Mouse (Mus musculus) stomach, embryonic 16.5 days (tissue): ENCODE data around the gene Cd37. TPM values are rescaled to one million over a fixed set of nuclear protein-coding genes. Genes with fewer than 3 reads are reported as not detected.
"Not testable (repeated sequence)": the region's sequence is repeated elsewhere in the genome, so short reads cannot be mapped to it uniquely, and the experiment has no call there.

Source experiments
- ATAC-seq: fragments of 200-750 bp; cut with Nextera tagmentation; 2 replicates; pipeline ENCODE4 v1.8.0; 2017; ENCODE audit warnings: moderate number of reproducible peaks, moderate TSS enrichment; ENCODE audit not compliant: insufficient read depth, low FRiP score
- H3K27ac ChIP-seq: fragments of 300-500 bp; sonication (generic); 2 replicates; pipeline ENCODE4 v1.5.1; 2014; ENCODE audit warnings: low read length
- H3K27me3 ChIP-seq: fragments of 300-500 bp; sonication (generic); 2 replicates; pipeline ENCODE4 v1.6.1; 2014; ENCODE audit warnings: low read length, control low read depth, mixed read lengths; ENCODE audit not compliant: control insufficient read depth, insufficient read depth
- H3K36me3 ChIP-seq: fragments of 300-500 bp; sonication (generic); 2 replicates; pipeline ENCODE4 v1.6.1; 2014; ENCODE audit warnings: low read length; ENCODE audit not compliant: control insufficient read depth, insufficient read depth
- H3K4me1 ChIP-seq: fragments of 300-500 bp; sonication (generic); 2 replicates; pipeline ENCODE4 v1.6.1; 2014; ENCODE audit warnings: low read length, control low read depth, mixed read lengths; ENCODE audit not compliant: control insufficient read depth, insufficient read depth
- H3K4me2 ChIP-seq: fragments of 300-500 bp; sonication (generic); 2 replicates; pipeline ENCODE4 v1.6.1; 2014; ENCODE audit warnings: low read depth, low read length, mixed read lengths
- H3K4me3 ChIP-seq: fragments of 300-500 bp; sonication (generic); replicated peaks from 2 replicates; pipeline ENCODE4 v1.5.1; 2014; ENCODE audit warnings: mild to moderate bottlenecking, low read length
- H3K9ac ChIP-seq: fragments of 300-500 bp; sonication (generic); 2 replicates; pipeline ENCODE4 v1.6.1; 2014; ENCODE audit warnings: low read length
- H3K9me3 ChIP-seq: fragments of 300-500 bp; sonication (generic); replicated peaks from 2 replicates; pipeline ENCODE4 v1.6.1; 2016; ENCODE audit warnings: low read length, control low read depth; ENCODE audit not compliant: control insufficient read depth
- WGBS: fragments of 180-500 bp; shearing (Covaris S2); extraction: QIAGEN DNeasy Blood & Tissue Kit; methylation state at CpG from one replicate; pipeline ENCODE4 v1.1.7; 2014; 5-methylcytosine and 5-hydroxymethylcytosine counted together
- polyA plus RNA-seq: library from polyadenylated mRNA; unstranded; fragments of >200 nt; fragmentation: Nextera tagmentation; extraction: Ambion mirVana; gene quantifications from 2 replicates; pipeline ENCODE4 v1.2.1, GENCODE M21; 2015

Gene Cd37
- polyA plus RNA-seq, 1 experiment from 2014 or later = 5.0 TPM

- WGBS = 86% methylated on average over 8 of the region's 8 CpGs
- H3K27me3 ChIP-seq = no peaks in the 10 kb centered on the region
- H3K36me3 ChIP-seq = no peaks in the 10 kb centered on the region
- H3K9me3 ChIP-seq = no peaks in the 10 kb centered on the region
- ATAC-seq = no peak
- H3K9ac ChIP-seq = no peak overlapping the region
- H3K4me1 ChIP-seq = no peaks in the 10 kb centered on the region
- H3K4me2 ChIP-seq = no peak overlapping the region
- H3K4me3 ChIP-seq = no peak overlapping the region
- no peak overlapping the region for H3K27ac ChIP-seq
These were observed 20.4 kb upstream of the Cd37 start for GRCm38 (mm10) chr7:45259281-45259680.

- Histone ChIP-seq H3K9me3 (no peaks in the 10 kb centered on the region), H3K36me3 (no peaks in the 10 kb centered on the region), H3K4me3 (no peak overlapping the region), H3K4me1 (no peaks in the 10 kb centered on the region), H3K4me2 (no peak overlapping the region), H3K27ac (no peak overlapping the region), H3K27me3 (no peaks in the 10 kb centered on the region), H3K9ac (no peak overlapping the region)
- ATAC-seq = no peak
- WGBS = 49% methylated on average over 11 of the region's 11 CpGs
These were observed 18.3 kb upstream of the Cd37 start for GRCm38 (mm10) chr7:45257063-45257840.

GRCm38 (mm10) chr7:45255822-45256221 is 16.9 kb upstream of the Cd37 start:
- not testable (repeated sequence) for H3K4me2 ChIP-seq, H3K9me3 ChIP-seq, ATAC-seq, H3K4me3 ChIP-seq, H3K36me3 ChIP-seq, H3K4me1 ChIP-seq, H3K27me3 ChIP-seq, H3K27ac ChIP-seq, H3K9ac ChIP-seq
- 61% methylated on average over 5 of the region's 7 CpGs for WGBS

- no peaks in the 10 kb centered on the region for H3K27me3 ChIP-seq
These were observed 14.9 kb upstream of the Cd37 start for GRCm38 (mm10) chr7:45253806-45254205.

DNA sequence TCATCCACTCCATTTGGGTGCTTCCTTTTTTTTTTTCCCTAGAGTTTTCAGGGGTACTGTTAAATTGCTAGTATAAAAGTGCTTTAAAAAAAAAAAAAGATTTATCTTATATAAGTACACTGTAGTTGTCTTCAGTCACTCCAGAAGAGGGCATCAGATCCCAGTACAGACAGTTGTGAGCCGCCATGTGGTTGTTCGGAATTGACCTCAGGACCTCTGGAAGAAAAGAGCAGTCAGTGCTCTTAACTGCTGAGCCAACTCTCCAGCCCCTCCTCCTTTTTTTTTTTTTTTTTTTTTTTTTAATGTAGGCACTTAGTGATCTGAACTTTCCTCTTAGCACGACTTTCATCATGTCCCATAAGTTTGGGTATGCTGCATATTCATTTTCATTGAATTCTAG is 8.8 kb upstream of the Cd37 start:
- 36% methylated on average over 3 of the region's 3 CpGs for WGBS

More at GRCm38 (mm10) chr7:45253806-45254205, 14.9 kb upstream of the Cd37 start:
- WGBS = 74% methylated on average over 8 of the region's 8 CpGs
- Histone ChIP-seq H3K4me2 (no peak overlapping the region), H3K9me3 (no peaks in the 10 kb centered on the region), H3K36me3 (no peaks in the 10 kb centered on the region), H3K4me3 (no peak overlapping the region), H3K27ac (no peak overlapping the region), H3K9ac (no peak overlapping the region), H3K4me1 (no peaks in the 10 kb centered on the region)
- ATAC-seq = no peak

GRCm38 (mm10) chr7:45241389-45241749 is 2.5 kb upstream of the Cd37 start:
- Histone ChIP-seq H3K9ac (peak overlapping the region; percentile 63), H3K27ac (no peak overlapping the region), H3K9me3 (no peaks in the 10 kb centered on the region), H3K36me3 (no peaks in the 10 kb centered on the region), H3K27me3 (peaks cover 13% of the 10 kb centered on the region), H3K4me2 (no peak overlapping the region), H3K4me1 (peaks cover 5% of the 10 kb centered on the region; the same call in 1 of the 2 replicates), H3K4me3 (no peak overlapping the region)
- no peak for ATAC-seq
- 87% methylated on average over 6 of the region's 6 CpGs for WGBS

More for the DNA sequence above, 8.8 kb upstream of the Cd37 start:
- Histone ChIP-seq H3K27ac (no peak overlapping the region), H3K4me2 (no peak overlapping the region), H3K4me1 (no peaks in the 10 kb centered on the region), H3K4me3 (no peak overlapping the region), H3K27me3 (no peaks in the 10 kb centered on the region), H3K9me3 (no peaks in the 10 kb centered on the region), H3K36me3 (no peaks in the 10 kb centered on the region), H3K9ac (no peak overlapping the region)
- no peak for ATAC-seq

DNA sequence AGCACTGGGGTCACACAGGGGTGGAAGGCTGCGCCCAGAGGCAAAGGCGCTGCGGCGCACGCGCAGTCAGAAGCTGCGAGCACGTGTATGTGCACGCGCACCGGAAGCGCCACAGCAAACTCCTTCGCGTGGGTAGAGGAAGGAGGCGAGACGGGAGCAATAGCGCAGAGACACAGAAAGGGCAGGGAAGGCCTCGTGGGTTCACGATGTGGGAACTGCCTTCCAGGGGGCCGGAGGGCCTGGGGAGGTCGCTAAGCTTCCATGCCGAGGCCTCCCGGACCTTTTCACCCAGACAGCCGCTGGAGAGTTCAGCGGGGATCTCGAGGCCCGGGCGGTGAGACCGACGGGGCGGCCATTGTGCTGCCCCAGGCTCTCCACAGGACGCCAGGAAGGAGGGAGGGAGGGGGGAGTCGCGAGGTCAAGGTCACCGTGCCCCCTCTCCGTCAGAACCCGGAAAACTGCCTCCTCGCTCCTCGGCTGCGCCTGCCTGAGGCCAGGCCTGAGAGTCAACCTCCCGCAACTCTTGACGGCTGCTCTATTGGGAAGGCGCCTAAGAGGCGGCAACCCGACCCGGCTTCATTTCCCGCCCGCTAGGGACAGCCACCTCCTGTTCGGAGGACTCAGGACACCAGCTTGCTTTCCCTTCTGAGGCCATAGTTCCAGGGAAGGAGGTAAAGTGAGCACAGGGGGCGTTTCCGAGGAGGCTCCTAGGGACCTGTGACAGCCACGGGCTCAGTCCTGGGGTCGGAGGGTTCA is 1.9 kb upstream of the Cd37 start, which contains the start of gene Slc6a16:
Gene Slc6a16, plus strand, starts transcription at position 453 of the 756 bp plus-strand sequence.
- H3K27me3 ChIP-seq = peaks cover 13% of the 10 kb centered on the region
- H3K27ac ChIP-seq = no peak within 1 kb of the TSS
- H3K36me3 ChIP-seq = no peaks in the 10 kb centered on the region
- H3K4me3 ChIP-seq = peak within 1 kb of the TSS; percentile 25
- WGBS = 16% methylated on average over 43 of the region's 53 CpGs
- H3K4me1 ChIP-seq = peaks cover 7% of the 10 kb centered on the region
- 0 out of 2 replicates have a peak, but pooled peaks have one; percentile 41 for ATAC-seq
- H3K4me2 ChIP-seq = peak within 1 kb of the TSS; percentile 56
- H3K9ac ChIP-seq = peak within 1 kb of the TSS; percentile 63
- H3K9me3 ChIP-seq = no peaks in the 10 kb centered on the region

DNA sequence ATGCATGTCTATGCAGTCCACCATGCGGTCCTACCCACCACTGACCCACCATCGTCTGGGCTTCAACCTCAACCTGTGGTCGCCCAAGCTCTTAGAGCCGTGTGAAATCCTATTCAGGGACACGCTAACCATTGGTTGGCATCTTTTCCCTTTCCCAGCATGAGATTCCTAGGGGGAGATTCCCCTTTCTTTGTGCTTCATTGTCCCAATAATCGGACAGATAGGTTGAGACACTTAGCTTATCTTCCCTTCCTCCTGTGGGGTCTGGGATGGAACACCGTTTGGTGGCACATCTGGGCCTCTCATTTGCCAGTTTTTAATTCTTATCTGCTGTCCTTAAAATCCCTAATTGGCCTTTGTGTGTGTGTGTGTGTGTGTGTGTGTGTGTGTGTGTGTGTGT is 1.2 kb upstream of the Cd37 start:
- Histone ChIP-seq H3K27ac (no peak overlapping the region), H3K4me2 (no peak overlapping the region), H3K4me1 (peaks cover 13% of the 10 kb centered on the region), H3K27me3 (peaks cover 13% of the 10 kb centered on the region), H3K4me3 (no peak overlapping the region), H3K36me3 (no peaks in the 10 kb centered on the region), H3K9ac (no peak overlapping the region), H3K9me3 (no peaks in the 10 kb centered on the region)
- 89% methylated on average over 7 of the region's 7 CpGs for WGBS
- no peak for ATAC-seq
